Mouse (Mus musculus): ENCODE data around the gene Gm11042.

DNA sequence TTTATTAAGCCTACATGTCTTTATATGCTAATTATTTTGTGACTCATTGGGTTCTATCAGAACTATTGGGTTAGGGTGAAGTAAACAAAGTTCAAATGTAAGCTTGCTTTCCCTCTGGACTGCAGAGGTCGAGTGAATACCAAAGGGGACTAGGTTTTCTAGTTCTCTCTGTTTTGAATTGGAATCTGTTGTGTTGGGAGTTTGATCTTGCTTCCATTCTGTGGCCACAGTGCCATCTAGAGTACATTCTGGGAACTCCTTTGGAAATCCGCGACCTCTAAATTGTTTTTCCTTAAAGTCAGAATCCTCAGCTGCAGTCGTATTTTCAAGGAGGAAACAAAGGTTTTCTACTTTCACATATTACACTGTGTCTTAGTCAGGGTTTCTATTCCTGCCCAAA lies 22.6 kb downstream of the Gm11042 start:
- TF ChIP-seq HCFC1 (IDR thresholded peaks at IDR 0.05; ENCODE audit: low read depth, low read length): no peak
- TF ChIP-seq BHLHE40 (IDR thresholded peaks at IDR 0.05; ENCODE audit: borderline replicate concordance, low read depth, low read length): no peak
- no peak for TF ChIP-seq CHD1 (IDR thresholded peaks at IDR 0.05; ENCODE audit: low read depth, low read length)
- no peak for TF ChIP-seq POLR2A (IDR thresholded peaks at IDR 0.05; ENCODE audit: control insufficient read depth in 1 of 2, insufficient read depth in 1 of 2, low read depth in 1 of 2, low read length in 2 of 2, poor library complexity in 1 of 2)
- TF ChIP-seq ZNF384 (IDR thresholded peaks at IDR 0.05; ENCODE audit: low read depth, low read length): no peak
- TF ChIP-seq ZKSCAN1 (IDR thresholded peaks at IDR 0.05; ENCODE audit: low read depth, low read length): no peak
- TF ChIP-seq CTCF (IDR thresholded peaks at IDR 0.05 in 2 of 3, conservative IDR thresholded peaks at IDR 0.05 in 1 of 3; ENCODE audit: control insufficient read depth in 1 of 3, insufficient read depth in 1 of 3, low read depth in 2 of 3, low read length in 3 of 3, poor library complexity in 1 of 3, severe bottlenecking in 1 of 3): peak; percentile 29 to 63 (median 63)
- TF ChIP-seq MAZ (IDR thresholded peaks at IDR 0.05; ENCODE audit: low read depth, low read length): no peak
- no peak for TF ChIP-seq JUND (IDR thresholded peaks at IDR 0.05; ENCODE audit: low read depth, low read length)

Data from MEL (cell line).